Mouse (Mus musculus): ENCODE data around the gene Zbtb11. TPM values are rescaled to one million over a fixed set of nuclear protein-coding genes. Genes with fewer than 3 reads are reported as not detected.

The Zbtb11 gene
- polyA plus RNA-seq, 1 experiment from 2014 or later = 20.8 TPM

- ATAC-seq (replicated peaks) = no peak
- Histone ChIP-seq H3K9ac (replicated peaks) (peak overlapping the region; percentile 34; the same call in 1 of the 2 replicates), H3K36me3 (peaks cover 45% of the 10 kb centered on the region), H3K4me2 (replicated peaks) (peak overlapping the region; percentile 63), H3K27ac (replicated peaks) (peak overlapping the region; percentile 75), H3K9me3 (no peaks in the 10 kb centered on the region), H3K27me3 (no peaks in the 10 kb centered on the region), H3K4me1 (peaks cover 46% of the 10 kb centered on the region), H3K4me3 (peak overlapping the region; percentile 97)
- 53% methylated on average over 10 of the region's 10 CpGs for WGBS
Observed at GRCm38 (mm10) chr16:55972626-55973201, 969 bp upstream of the Zbtb11 start.

DNA sequence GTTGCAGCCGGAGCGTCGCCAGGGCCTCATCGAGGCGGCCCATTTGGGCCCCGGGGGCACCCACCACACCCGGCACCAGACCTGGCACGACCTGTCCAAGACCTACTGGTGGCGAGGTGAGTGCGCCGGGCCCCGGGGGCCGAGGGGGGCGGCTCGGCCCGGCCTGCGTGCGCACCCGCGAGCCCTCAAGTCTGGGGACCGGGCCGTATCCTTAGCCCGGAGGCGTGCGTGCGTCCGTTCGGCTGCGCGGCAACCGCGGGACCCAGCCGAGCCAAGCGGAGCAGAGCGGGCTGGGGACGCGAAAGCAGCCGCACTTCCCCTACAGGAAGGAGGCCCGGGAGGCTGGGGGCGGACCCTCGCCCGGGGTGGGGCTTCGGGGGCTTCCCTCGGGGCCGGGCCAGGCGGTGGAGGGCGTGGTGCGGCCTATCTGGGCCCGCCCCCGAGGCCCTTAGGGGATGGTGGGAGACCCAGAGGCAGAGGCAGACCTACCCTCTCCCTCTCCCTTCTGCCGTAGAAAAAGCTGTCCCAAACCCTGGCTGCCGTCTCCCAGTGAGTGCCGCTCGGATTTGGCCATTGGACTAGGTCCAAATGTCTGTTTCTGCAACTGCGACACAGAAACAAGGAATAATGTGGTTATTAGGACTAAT is 696 bp downstream of the Zbtb11 start:
- peak; percentile 83 for ATAC-seq (replicated peaks)
- peak overlapping the region; percentile 97 for H3K4me3 ChIP-seq
- peak overlapping the region; percentile 63 for H3K4me2 ChIP-seq (replicated peaks)
- H3K9me3 ChIP-seq = no peaks in the 10 kb centered on the region
- peaks cover 34% of the 10 kb centered on the region for H3K4me1 ChIP-seq
- H3K9ac ChIP-seq (replicated peaks) = peak overlapping the region; percentile 86
- H3K36me3 ChIP-seq = peaks cover 34% of the 10 kb centered on the region
- H3K27ac ChIP-seq (replicated peaks) = peak overlapping the region; percentile 92
- no peaks in the 10 kb centered on the region for H3K27me3 ChIP-seq
- WGBS = 1% methylated on average over 52 of the region's 55 CpGs

- no peak for ATAC-seq (replicated peaks)
- peak overlapping the region; percentile 63 for H3K4me2 ChIP-seq (replicated peaks)
- H3K9ac ChIP-seq (replicated peaks) = peak overlapping the region; percentile 86
- no peaks in the 10 kb centered on the region for H3K27me3 ChIP-seq
- H3K36me3 ChIP-seq = peaks cover 29% of the 10 kb centered on the region
- WGBS = 6% methylated on average over 14 of the region's 14 CpGs
- H3K4me3 ChIP-seq = peak overlapping the region; percentile 97
- H3K9me3 ChIP-seq = no peaks in the 10 kb centered on the region
- H3K27ac ChIP-seq (replicated peaks) = peak overlapping the region; percentile 92
- peaks cover 30% of the 10 kb centered on the region for H3K4me1 ChIP-seq
Observed at GRCm38 (mm10) chr16:55974903-55975285, 1.2 kb downstream of the Zbtb11 start.

DNA sequence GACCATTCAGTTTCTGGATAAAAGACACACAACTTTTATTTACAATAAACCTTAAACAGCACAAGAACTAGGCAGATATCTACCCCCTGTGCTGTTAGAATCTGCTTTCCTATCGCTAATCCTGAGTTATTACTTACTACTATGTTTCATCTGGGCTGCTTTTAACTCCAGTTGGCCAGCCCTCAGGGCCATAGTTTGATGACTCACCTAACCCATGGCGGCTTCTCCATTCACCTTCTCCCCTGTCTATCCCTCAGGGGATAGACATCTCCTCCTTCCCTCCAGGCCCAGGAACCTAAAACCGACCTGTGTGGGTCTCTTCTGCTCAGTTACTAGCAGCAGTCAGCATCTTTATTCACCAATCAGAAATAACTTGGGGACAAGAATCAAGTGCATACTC is 12.3 kb downstream of the Zbtb11 start:
- peaks cover 39% of the 10 kb centered on the region for H3K36me3 ChIP-seq
- no peak overlapping the region for H3K4me2 ChIP-seq (replicated peaks)
- no peaks in the 10 kb centered on the region for H3K9me3 ChIP-seq
- no peaks in the 10 kb centered on the region for H3K4me1 ChIP-seq
- no peaks in the 10 kb centered on the region for H3K27me3 ChIP-seq
- ATAC-seq (replicated peaks) = no peak
- H3K4me3 ChIP-seq = no peak overlapping the region
- H3K9ac ChIP-seq (replicated peaks) = no peak overlapping the region
- WGBS = 94% methylated on average over 3 of the region's 3 CpGs
- H3K27ac ChIP-seq (replicated peaks) = no peak overlapping the region

GRCm38 (mm10) chr16:55990311-55990710 is 16.6 kb downstream of the Zbtb11 start:
- no peak overlapping the region for H3K4me3 ChIP-seq
- H3K36me3 ChIP-seq = peaks cover 46% of the 10 kb centered on the region
- H3K9me3 ChIP-seq = no peaks in the 10 kb centered on the region
- H3K9ac ChIP-seq (replicated peaks) = no peak overlapping the region
- no peak for ATAC-seq (replicated peaks)
- no peaks in the 10 kb centered on the region for H3K4me1 ChIP-seq
- no peak overlapping the region for H3K27ac ChIP-seq (replicated peaks)
- H3K4me2 ChIP-seq (replicated peaks) = no peak overlapping the region
- no peaks in the 10 kb centered on the region for H3K27me3 ChIP-seq
- WGBS = 94% methylated on average over 4 of the region's 4 CpGs

DNA sequence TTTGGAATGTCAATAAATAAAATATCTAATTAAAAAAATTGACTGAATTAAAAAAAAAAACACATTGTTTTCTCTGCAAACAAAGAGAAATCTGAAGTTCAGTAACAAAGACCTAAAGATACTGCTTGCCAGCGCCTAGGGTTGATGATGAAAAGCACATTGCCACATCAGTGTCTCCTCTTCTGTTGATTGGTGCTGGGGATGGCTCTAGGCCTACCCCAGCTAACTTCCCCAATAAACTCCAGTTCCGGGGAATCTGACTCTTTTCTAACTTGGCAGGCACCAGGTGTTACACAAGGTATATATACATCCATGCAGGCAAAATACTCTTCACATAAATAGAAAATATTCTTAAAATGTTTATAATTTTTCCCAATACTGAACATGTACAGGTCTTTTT is 20.6 kb downstream of the Zbtb11 start:
- WGBS = 92% methylated on average over 2 of the region's 2 CpGs
- H3K27ac ChIP-seq (replicated peaks) = no peak overlapping the region

DNA sequence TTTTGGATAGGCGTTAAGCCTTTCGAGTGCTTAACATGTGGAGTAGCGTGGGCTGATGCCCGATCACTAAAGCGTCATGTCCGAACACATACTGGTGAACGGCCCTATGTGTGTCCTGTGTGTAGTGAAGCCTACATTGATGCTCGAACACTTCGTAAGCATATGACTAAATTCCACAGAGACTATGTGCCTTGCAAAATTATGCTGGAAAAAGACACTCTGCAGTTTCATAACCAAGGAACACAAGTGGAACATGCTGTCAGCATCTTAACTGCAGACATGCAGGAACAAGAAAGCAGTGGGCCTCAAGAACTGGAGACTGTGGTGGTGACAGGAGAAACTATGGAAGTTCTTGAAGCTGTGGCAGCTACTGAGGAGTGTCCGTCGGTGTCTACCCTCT is 33.1 kb downstream of the Zbtb11 start:
- Histone ChIP-seq H3K27ac (replicated peaks) (no peak overlapping the region), H3K9ac (replicated peaks) (no peak overlapping the region), H3K27me3 (no peaks in the 10 kb centered on the region), H3K4me3 (no peak overlapping the region), H3K36me3 (peaks cover 58% of the 10 kb centered on the region), H3K4me2 (replicated peaks) (no peak overlapping the region), H3K4me1 (no peaks in the 10 kb centered on the region), H3K9me3 (no peaks in the 10 kb centered on the region)
- 98% methylated on average over 11 of the region's 11 CpGs for WGBS
- ATAC-seq (replicated peaks) = no peak

More for the DNA sequence above, 20.6 kb downstream of the Zbtb11 start:
- Histone ChIP-seq H3K9me3 (no peaks in the 10 kb centered on the region), H3K4me2 (replicated peaks) (no peak overlapping the region), H3K4me3 (no peak overlapping the region), H3K27me3 (no peaks in the 10 kb centered on the region), H3K36me3 (peaks cover 48% of the 10 kb centered on the region), H3K4me1 (no peaks in the 10 kb centered on the region), H3K9ac (replicated peaks) (no peak overlapping the region)
- ATAC-seq (replicated peaks) = no peak

DNA sequence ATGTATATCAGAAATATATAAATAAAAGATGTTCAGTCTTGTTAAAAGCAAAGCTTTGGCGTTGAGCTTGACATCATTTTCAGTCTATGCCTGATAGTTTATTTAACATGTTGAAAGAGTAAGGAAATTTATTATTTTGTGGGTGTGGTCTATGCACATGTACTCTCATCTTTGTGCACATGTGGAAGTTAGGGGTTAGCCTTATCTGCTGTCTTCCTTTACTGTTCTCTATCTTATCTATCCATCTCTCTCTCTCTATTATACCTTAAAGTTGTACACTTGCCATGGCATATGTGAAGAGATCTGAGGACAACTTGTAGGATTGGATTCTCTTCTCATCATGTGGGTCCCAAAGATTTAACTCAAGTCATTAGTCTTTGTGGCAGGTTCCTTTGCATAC is 35.2 kb downstream of the Zbtb11 start:
- Histone ChIP-seq H3K27ac (replicated peaks) (no peak overlapping the region), H3K4me1 (no peaks in the 10 kb centered on the region), H3K9ac (replicated peaks) (no peak overlapping the region), H3K4me3 (no peak overlapping the region), H3K27me3 (no peaks in the 10 kb centered on the region), H3K9me3 (no peaks in the 10 kb centered on the region), H3K4me2 (replicated peaks) (no peak overlapping the region), H3K36me3 (peaks cover 49% of the 10 kb centered on the region)
- no peak for ATAC-seq (replicated peaks)
- 98% methylated on average over 1 of the region's 1 CpGs for WGBS

- Histone ChIP-seq H3K27me3 (no peaks in the 10 kb centered on the region), H3K4me3 (no peak overlapping the region), H3K9me3 (no peaks in the 10 kb centered on the region), H3K4me2 (replicated peaks) (no peak overlapping the region), H3K4me1 (no peaks in the 10 kb centered on the region), H3K36me3 (peaks cover 31% of the 10 kb centered on the region), H3K9ac (replicated peaks) (no peak overlapping the region), H3K27ac (replicated peaks) (no peak overlapping the region)
- WGBS = 92% methylated on average over 10 of the region's 10 CpGs
- ATAC-seq (replicated peaks) = 0 out of 2 replicates have a peak, but pooled peaks have one; percentile 44
Observed at GRCm38 (mm10) chr16:56012789-56013743, 39.4 kb downstream of the Zbtb11 start.

- Histone ChIP-seq H3K4me3 (no peak overlapping the region), H3K36me3 (peaks cover 39% of the 10 kb centered on the region), H3K4me1 (no peaks in the 10 kb centered on the region), H3K27me3 (no peaks in the 10 kb centered on the region), H3K4me2 (replicated peaks) (no peak overlapping the region), H3K9ac (replicated peaks) (no peak overlapping the region), H3K9me3 (no peaks in the 10 kb centered on the region), H3K27ac (replicated peaks) (no peak overlapping the region)
- ATAC-seq (replicated peaks) = no peak
- WGBS = 91% methylated on average over 7 of the region's 7 CpGs
Observed at GRCm38 (mm10) chr16:56014076-56014475, 40.4 kb downstream of the Zbtb11 start.

- Histone ChIP-seq H3K36me3 (peaks cover 52% of the 10 kb centered on the region), H3K9ac (replicated peaks) (no peak overlapping the region), H3K4me1 (0 out of 2 replicates have a peak, but pooled peaks cover 2% of the 10 kb centered on the region), H3K9me3 (no peaks in the 10 kb centered on the region), H3K27me3 (no peaks in the 10 kb centered on the region), H3K27ac (replicated peaks) (no peak overlapping the region), H3K4me3 (no peak overlapping the region), H3K4me2 (replicated peaks) (no peak overlapping the region)
- no peak for ATAC-seq (replicated peaks)
- 96% methylated on average over 7 of the region's 7 CpGs for WGBS
Observed at GRCm38 (mm10) chr16:56019660-56020059, 46.0 kb downstream of the Zbtb11 start.
